Mouse (Mus musculus): ENCODE measurements at regions not wholly inside any gene's neighbourhood (a gene's known extent, or its start where the extent isn't known, plus 50 kb on each side); places are given as distances from the start of the nearest gene placed in this dataset.
"Not testable (repeated sequence)": the region's sequence is repeated elsewhere in the genome, so short reads cannot be mapped to it uniquely, and the experiment has no call there.

GRCm38 (mm10) chr3:134330943-134331342 lies 94.7 kb downstream of the Cxxc4 start:
- in situ Hi-C loops (cut with MboI, MseI) = no loop called here

DNA sequence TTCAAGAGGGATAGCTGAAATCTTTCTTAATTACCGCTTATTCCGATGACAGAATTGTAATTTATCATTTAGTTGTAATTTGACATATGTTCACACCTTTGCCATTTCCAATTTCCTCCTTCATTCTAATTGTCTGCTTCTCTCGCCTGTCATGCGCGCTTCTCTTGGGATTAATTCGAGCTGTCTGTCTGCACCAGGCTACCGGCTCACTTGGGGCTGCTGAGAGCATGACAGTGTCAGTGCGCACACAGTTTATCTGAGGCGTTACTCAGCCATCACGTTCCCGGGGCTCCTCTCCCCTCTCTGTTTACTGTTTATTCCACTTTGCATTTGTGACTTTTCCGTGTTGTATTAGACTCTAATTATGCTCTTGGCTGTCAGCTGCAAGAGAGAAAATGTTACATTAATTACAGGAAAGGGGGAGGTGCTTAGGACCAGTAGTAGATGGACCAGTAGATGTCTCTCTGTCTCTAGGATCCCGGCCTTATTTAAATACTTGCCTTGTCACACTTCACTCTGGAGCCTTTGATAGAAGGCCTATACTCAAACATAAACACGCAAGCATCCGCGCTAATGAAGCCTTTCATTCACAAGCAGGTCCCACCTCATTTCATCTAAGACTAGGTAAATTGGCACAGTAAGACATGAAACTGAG lies 95.3 kb downstream of the Cxxc4 start:
- in situ Hi-C loops (cut with MboI, MseI) = no loop called here

- in situ Hi-C loops (cut with MboI, MseI) = not testable (repeated sequence)
Observed at GRCm38 (mm10) chr3:134339093-134339695, 102.9 kb downstream of the Cxxc4 start.

DNA sequence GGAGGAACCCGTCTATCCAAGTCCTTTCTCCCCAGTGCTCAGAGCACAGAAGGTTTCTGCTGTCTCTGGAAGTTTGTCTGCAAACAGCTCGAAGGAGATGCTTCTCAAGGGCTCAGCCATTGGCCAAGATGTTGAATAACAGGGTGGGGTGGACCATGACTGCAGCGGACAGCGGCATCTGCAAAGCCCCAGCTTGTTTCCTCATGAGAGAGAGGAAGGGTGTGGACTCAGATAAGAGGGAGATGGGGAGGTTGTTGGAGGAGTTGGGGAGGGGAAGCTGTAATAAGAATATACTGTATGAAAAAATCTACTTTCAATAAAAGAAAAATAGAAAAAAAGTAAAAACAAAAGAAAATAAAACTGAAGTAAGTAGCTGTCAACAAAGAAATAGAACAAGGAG lies 129.7 kb downstream of the Cxxc4 start:
- in situ Hi-C loops (cut with MboI, MseI) = no loop called here

DNA sequence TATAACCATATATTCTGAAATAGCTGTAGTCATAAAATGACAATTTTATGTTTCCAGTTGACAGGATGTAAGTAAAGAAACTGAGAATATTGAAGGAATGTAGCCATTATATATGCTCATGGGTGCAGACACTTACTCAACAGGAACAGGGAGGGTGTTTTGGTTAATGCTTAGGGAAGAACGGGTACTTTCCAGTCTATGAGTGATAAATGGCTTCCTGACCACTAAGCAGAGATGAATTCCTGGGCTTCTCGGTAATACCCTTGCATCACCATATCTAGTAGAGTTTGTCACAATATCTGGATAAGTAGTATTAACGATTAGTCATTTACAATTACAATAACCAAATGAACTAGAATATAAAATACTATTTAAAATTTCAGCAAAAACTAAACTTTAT lies 130.5 kb downstream of the Cxxc4 start:
- in situ Hi-C loops (cut with MboI, MseI) = no loop called here

- in situ Hi-C loops (cut with MboI, MseI) = no loop called here
Observed at GRCm38 (mm10) chr3:134368591-134368990, 132.3 kb downstream of the Cxxc4 start.

DNA sequence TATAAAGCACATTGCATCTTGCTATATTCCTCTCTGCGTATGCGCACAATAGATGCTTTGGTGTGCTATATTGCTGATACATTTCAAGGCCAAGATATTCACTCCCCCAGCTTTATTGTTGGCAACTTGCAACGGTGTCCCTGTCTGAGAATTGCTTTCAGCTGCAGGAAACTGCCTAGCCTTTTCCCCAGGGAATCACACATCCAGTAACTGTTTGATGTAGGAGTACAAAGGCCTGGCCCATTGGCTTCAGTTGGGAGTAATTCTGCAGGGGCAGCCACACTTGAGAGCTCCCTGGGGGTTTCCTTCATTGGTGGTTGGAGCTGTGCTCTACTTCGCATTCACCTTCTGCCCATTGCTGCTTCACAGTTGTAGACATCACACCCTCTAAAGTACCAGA lies 132.8 kb downstream of the Cxxc4 start:
- in situ Hi-C loops (cut with MboI, MseI) = no loop called here

GRCm38 (mm10) chr3:134379549-134379948 lies 143.3 kb downstream of the Cxxc4 start:
- in situ Hi-C loops (cut with MboI, MseI) = no loop called here

GRCm38 (mm10) chr3:134390472-134391336 lies 154.4 kb downstream of the Cxxc4 start:
- in situ Hi-C loops (cut with MboI, MseI) = no loop called here

DNA sequence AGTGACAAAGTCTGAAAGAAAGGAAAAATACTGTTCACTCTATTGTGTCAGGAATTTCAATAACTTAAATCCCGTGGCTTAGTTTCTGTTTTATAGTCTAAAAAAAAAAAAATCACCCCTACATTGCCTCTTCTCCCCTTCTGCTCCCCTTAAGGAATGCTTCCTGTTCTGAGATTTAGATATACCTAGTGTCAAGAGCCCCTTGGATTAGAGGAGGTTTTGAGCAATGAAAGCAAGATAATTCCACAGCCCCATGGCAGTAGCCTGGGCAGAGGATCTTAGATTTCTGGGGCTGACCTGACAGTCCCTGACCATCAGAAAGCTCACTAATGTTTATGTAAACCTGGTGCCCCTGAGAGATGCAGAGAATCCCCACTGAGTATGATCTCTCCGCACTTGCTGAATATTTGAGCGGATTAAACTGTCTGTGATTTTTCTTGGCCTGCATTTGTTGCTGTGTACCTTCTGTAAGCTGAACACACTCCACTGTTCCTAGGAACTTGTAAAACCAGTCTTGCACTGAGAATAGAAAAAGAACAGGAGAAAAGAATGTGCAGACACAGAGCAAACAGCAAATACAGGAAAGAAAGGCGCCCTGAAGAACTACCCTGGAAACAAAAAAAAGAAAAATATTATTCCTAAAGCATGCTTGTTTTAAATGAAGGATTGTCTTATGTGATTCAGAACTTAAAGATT lies 164.3 kb downstream of the Cxxc4 start:
- in situ Hi-C loops (cut with MboI, MseI) = no loop called here

GRCm38 (mm10) chr3:134415606-134416328 lies 179.5 kb downstream of the Cxxc4 start:
- in situ Hi-C loops (cut with MboI, MseI) = no loop called here

GRCm38 (mm10) chr3:134427633-134428032 lies 191.3 kb downstream of the Cxxc4 start:
- in situ Hi-C loops (cut with MboI, MseI) = no loop called here

DNA sequence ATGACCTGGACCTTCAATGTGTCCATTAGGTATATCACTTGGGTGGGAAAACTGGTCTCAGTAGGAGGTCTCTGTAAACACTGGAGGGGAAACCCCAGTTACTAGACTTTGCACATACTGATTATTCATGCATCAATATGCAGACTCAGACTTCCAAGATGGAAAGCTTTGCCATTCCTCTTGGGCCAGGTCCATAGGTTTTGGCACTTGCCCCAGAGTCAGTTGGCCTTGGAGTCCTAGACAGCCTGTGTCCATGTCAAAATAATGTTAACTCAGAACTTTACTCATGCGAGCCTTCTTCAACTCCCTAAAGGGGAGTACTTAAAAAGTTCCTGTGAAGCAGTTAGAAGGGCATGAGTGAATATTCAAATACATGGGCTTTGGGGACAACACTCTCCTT lies 230.3 kb downstream of the Cxxc4 start:
- in situ Hi-C loops (cut with MboI, MseI) = no loop called here

GRCm38 (mm10) chr3:134487280-134487679 lies 251.0 kb downstream of the Cxxc4 start:
- in situ Hi-C loops (cut with MboI, MseI) = no loop called here

DNA sequence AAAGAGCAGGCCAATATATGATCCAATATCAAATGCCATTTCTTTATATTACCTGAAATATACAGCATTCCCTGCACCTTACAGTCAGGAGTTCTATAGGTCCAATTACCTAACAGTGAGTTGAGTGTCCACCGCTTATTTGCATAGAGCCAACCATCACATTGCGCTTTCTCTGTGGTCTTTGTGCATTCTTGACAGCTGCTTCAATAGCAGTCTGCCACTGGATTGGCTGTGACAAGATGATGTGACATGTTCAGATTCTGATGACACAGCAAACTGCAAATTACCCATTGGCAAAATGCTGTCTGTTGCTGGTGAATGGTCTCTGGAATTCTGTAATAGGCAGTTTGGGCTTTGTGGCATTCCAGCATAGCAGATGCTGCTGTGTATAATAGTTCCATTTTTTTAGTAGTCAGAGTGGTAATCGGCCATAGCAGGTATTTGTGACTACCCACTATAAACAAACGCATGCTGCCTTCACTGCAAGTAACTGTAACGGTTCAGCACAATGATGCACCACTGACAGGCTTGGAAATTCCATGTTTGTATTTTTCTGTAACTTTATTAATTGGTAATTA lies 253.8 kb downstream of the Cxxc4 start:
- in situ Hi-C loops (cut with MboI, MseI) = no loop called here

DNA sequence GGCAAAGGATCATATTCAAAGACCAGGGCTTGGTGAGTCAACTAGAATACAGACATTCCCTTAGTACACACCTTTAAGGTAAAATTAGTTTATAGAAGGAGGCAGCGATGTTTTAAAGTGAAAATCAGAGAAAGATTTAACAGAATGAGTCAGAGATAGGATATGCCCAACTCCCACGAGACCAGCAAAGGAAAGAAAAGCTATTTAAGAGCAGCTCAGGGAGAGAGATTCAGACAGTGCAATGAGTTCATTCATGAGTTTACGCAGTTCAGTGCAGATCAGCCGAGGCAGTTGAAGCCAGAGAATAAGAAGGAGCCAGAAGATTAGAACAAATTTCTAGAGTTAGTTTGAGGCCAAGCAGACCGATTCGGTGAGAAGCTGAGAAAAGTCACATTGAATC lies 273.4 kb downstream of the Cxxc4 start:
- in situ Hi-C loops (cut with MboI, MseI) = loop anchor here (10.0 kb wide), 1 partner anchor 1445 kb away; no protein-coding TSS in a partner anchor

DNA sequence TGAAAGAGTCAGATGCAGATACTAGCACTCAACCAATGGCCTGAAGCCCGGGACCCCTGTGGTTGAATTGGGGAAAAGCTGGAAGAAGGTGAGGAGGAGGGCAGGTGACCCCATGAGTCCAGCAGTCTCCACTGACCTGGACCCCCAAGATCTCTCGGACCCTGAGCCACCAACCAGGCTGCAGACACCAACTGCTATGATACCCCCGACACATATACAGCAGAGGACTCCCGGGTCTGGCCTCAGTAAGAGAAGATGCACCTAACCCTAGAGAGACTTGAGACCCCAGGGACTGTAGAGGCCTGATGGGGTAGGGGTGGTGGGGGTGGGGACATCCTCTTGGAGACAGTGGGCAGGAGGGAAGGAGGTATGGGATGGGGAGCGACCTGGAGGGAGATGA lies 289.5 kb downstream of the Cxxc4 start:
- in situ Hi-C loops (cut with MboI, MseI) = no loop called here

- in situ Hi-C loops (cut with MboI, MseI) = no loop called here
Observed at GRCm38 (mm10) chr3:134560144-134560543, 268.7 kb upstream of the Tacr3 start.

GRCm38 (mm10) chr3:134578759-134579158 lies 250.0 kb upstream of the Tacr3 start:
- in situ Hi-C loops (cut with MboI, MseI) = no loop called here

GRCm38 (mm10) chr3:134588630-134589029 lies 240.2 kb upstream of the Tacr3 start:
- in situ Hi-C loops (cut with MboI, MseI) = no loop called here

DNA sequence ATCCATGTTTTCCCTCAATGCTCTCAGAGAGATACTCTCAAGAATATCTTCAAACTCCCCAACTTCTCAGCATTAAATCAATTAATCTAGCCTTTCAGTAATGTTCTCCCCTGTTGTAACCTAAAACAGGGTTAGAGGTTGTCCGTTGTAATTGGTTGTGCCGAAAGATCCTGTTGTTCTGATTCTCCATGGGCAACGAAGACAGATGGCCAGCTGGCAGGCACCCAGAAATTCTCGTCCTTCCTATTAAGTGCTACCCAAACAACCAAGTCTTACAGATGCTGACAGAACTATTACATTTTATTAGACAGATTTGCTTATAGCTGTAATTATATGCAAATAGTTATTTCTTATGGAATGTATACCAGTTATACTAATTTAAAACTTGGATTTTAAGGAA lies 225.9 kb upstream of the Tacr3 start:
- in situ Hi-C loops (cut with MboI, MseI) = no loop called here
